Mouse (Mus musculus): ENCODE data around the gene Mthfr. TPM values are rescaled to one million over a fixed set of nuclear protein-coding genes. Genes with fewer than 3 reads are reported as not detected.

Gene Mthfr
- total and polyA plus RNA-seq, 3 experiments, result 15.3 to 17.0 (median 16.3) TPM

GRCm38 (mm10) chr4:148030506-148030905, 8.4 kb upstream of the Mthfr start:
- TF ChIP-seq MAX (IDR thresholded peaks at IDR 0.05; ENCODE audit: low read length) (no peak), ZMIZ1 (IDR thresholded peaks at IDR 0.05; ENCODE audit: low read depth, low read length) (no peak), BHLHE40 (IDR thresholded peaks at IDR 0.05; ENCODE audit: low read depth, low read length) (0 out of 2 replicates have a peak, but pooled peaks have one; percentile 26), E2F4 (IDR thresholded peaks at IDR 0.05; ENCODE audit: insufficient replicate concordance, low read depth, low read length) (no peak), TCF12 (IDR thresholded peaks at IDR 0.05; ENCODE audit: low read depth, low read length) (0 out of 2 replicates have a peak, but pooled peaks have one; percentile 18), EP300 (IDR thresholded peaks at IDR 0.05; ENCODE audit: low read length) (0 out of 2 replicates have a peak, but pooled peaks have one; percentile 30), SMC3 (IDR thresholded peaks at IDR 0.05; ENCODE audit: low read depth, low read length) (no peak), KAT2A (IDR thresholded peaks at IDR 0.05; ENCODE audit: insufficient replicate concordance, low read length) (no peak)
- dilution Hi-C loops (cut with MboI; ENCODE audit: extremely low pct_ligation_motif_present, extremely low pct_unique_long_range_greater_than_20kb, low sequenced_read_pairs), result no loop called here
- H3K36me3 ChIP-seq (replicated peaks in 1 of 2; ENCODE audit: control insufficient read depth in 1 of 2, insufficient read depth in 1 of 2, low read length in 1 of 2), result peaks cover 34 to 61% of the 10 kb centered on the region in 2 experiments

DNA sequence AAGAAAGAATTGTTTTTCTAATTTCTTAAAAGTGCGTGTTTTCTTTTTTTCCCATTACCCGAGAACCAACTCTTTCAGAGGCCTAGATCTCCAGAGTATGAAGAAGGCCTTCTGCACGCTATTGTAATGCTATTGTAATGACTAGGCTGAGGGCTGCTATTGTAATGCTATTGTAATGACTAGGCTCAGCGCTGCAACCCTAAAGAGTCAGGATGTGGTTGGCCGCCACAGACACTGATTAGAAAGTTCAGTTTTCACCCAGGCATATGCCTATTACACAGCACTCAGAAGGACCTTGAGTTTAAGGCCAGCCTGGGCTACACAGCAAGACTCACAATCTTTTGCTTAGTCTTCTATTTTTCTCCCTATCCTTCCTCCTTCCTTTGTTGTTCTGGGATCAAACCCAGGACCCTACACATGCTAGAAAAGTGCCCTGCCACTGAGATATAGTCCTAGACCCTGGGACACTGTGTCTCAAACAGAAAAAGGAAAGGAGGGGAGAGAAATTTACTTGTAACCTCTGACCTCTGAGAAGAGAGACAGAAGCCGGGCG, 4.9 kb upstream of the Mthfr start:
- Histone ChIP-seq H3K79me2 (replicated peaks; ENCODE audit: control insufficient read depth, extremely low read depth, insufficient read depth, poor library complexity, severe bottlenecking) (0 out of 2 replicates have a peak, but pooled peaks cover 5% of the 10 kb centered on the region), H3K4me1 (ENCODE audit: control insufficient read depth in 1 of 2, insufficient read depth in 2 of 2) (peaks cover 8 to 50% of the 10 kb centered on the region in 2 experiments), H3K4me3 (replicated peaks in 1 of 3; ENCODE audit: low read depth in 2 of 3, low read length in 2 of 3, poor library complexity in 1 of 3) (no peak overlapping the region), H3K4me2 (ENCODE audit: insufficient read depth, low read depth, poor library complexity, severe bottlenecking) (0 out of 2 replicates have a peak overlapping the region, but pooled peaks have one; percentile 25), H3K36me3 (replicated peaks in 1 of 2; ENCODE audit: control insufficient read depth in 1 of 2, insufficient read depth in 1 of 2, low read length in 1 of 2) (peaks cover 14 to 34% of the 10 kb centered on the region in 2 experiments), H3K9me3 (replicated peaks; ENCODE audit: low read length) (no peaks in the 10 kb centered on the region), H3K27me3 (replicated peaks) (no peaks in the 10 kb centered on the region), H3K9ac (ENCODE audit: insufficient read depth, low read depth) (0 out of 2 replicates have a peak overlapping the region, but pooled peaks have one; percentile 42), H3K27ac (ENCODE audit: insufficient read depth, low read depth) (peak overlapping the region; percentile 73)
- TF ChIP-seq RCOR1 (conservative IDR thresholded peaks at IDR 0.05; ENCODE audit: low read depth, low read length), result peak; percentile 86; the same call in 1 of the 2 replicates
- no peak for TF ChIP-seq CHD2 (IDR thresholded peaks at IDR 0.05; ENCODE audit: low read length)
- TF ChIP-seq RAD21 (IDR thresholded peaks at IDR 0.05; ENCODE audit: low read depth, low read length), result no peak
- TF ChIP-seq PAX5 (IDR thresholded peaks at IDR 0.05; ENCODE audit: low read length), result no peak
- peak; percentile 69 for TF ChIP-seq JUN (IDR thresholded peaks at IDR 0.05; ENCODE audit: insufficient read depth, low read depth, low read length)
- TF ChIP-seq CHD1 (IDR thresholded peaks at IDR 0.05; ENCODE audit: low read depth, low read length), result peak; percentile 62; the same call in 1 of the 2 replicates
- TF ChIP-seq MYC (IDR thresholded peaks at IDR 0.05; ENCODE audit: low read depth, low read length), result 0 out of 2 replicates have a peak, but pooled peaks have one; percentile 20
- no peak for TF ChIP-seq ZC3H11A (IDR thresholded peaks at IDR 0.05; ENCODE audit: low read depth, low read length)
- TF ChIP-seq EP300 (IDR thresholded peaks at IDR 0.05; ENCODE audit: low read length), result peak; percentile 88
- no peak for TF ChIP-seq POLR2A (IDR thresholded peaks at IDR 0.05; ENCODE audit: low read depth, low read length)
- TF ChIP-seq JUND (conservative IDR thresholded peaks at IDR 0.05; ENCODE audit: low read depth, low read length), result peak; percentile 87
- TF ChIP-seq MXI1 (IDR thresholded peaks at IDR 0.05; ENCODE audit: low read depth, low read length), result 0 out of 2 replicates have a peak, but pooled peaks have one; percentile 46
- TF ChIP-seq ZNF384 (IDR thresholded peaks at IDR 0.05; ENCODE audit: low read depth, low read length), result peak; percentile 53
- TF ChIP-seq E2F4 (IDR thresholded peaks at IDR 0.05; ENCODE audit: insufficient replicate concordance, low read depth, low read length), result no peak
- peak; percentile 74 for TF ChIP-seq MAFK (IDR thresholded peaks at IDR 0.05; ENCODE audit: insufficient replicate concordance, low read length)
- peak; percentile 64 for TF ChIP-seq MEF2A (IDR thresholded peaks at IDR 0.05; ENCODE audit: borderline replicate concordance, low read depth, low read length)
- TF ChIP-seq IRF4 (IDR thresholded peaks at IDR 0.05; ENCODE audit: low read depth, low read length), result peak; percentile 94
- TF ChIP-seq SIN3A (IDR thresholded peaks at IDR 0.05; ENCODE audit: low read length), result peak; percentile 45
- TF ChIP-seq TCF12 (IDR thresholded peaks at IDR 0.05; ENCODE audit: low read depth, low read length), result peak; percentile 61; the same call in 1 of the 2 replicates
- peak; percentile 79 for TF ChIP-seq BHLHE40 (IDR thresholded peaks at IDR 0.05; ENCODE audit: low read depth, low read length)
- TF ChIP-seq MAX (IDR thresholded peaks at IDR 0.05; ENCODE audit: low read length), result 0 out of 2 replicates have a peak, but pooled peaks have one; percentile 28
- TF ChIP-seq ETS1 (conservative IDR thresholded peaks at IDR 0.05; ENCODE audit: low read depth, low read length), result peak; percentile 59; the same call in 1 of the 2 replicates
- peak; percentile 81 for DNase-seq (ENCODE audit: extremely low read depth)
- dilution Hi-C loops (cut with MboI; ENCODE audit: extremely low pct_ligation_motif_present, extremely low pct_unique_long_range_greater_than_20kb, low sequenced_read_pairs), result no loop called here
- in situ Hi-C loops (cut with MboI; ENCODE audit: low pct_ligation_motif_present, low pct_unique_long_range_greater_than_20kb, low sequenced_read_pairs), result no loop called here

More at GRCm38 (mm10) chr4:148030506-148030905, 8.4 kb upstream of the Mthfr start:
- no peak overlapping the region for H3K4me3 ChIP-seq (replicated peaks in 1 of 3; ENCODE audit: low read depth in 2 of 3, low read length in 2 of 3, poor library complexity in 1 of 3)
- H3K27me3 ChIP-seq (replicated peaks), result no peaks in the 10 kb centered on the region
- H3K79me2 ChIP-seq (replicated peaks; ENCODE audit: control insufficient read depth, extremely low read depth, insufficient read depth, poor library complexity, severe bottlenecking), result peaks cover 5% of the 10 kb centered on the region; the same call in 1 of the 2 replicates
- H3K4me1 ChIP-seq (ENCODE audit: control insufficient read depth in 1 of 2, insufficient read depth in 2 of 2), result peaks cover 8 to 47% of the 10 kb centered on the region in 2 experiments
- no peak overlapping the region for H3K27ac ChIP-seq (ENCODE audit: insufficient read depth, low read depth)
- H3K9ac ChIP-seq (ENCODE audit: insufficient read depth, low read depth), result no peak overlapping the region
- no peak overlapping the region for H3K4me2 ChIP-seq (ENCODE audit: insufficient read depth, low read depth, poor library complexity, severe bottlenecking)
- in situ Hi-C loops (cut with MboI; ENCODE audit: low pct_ligation_motif_present, low pct_unique_long_range_greater_than_20kb, low sequenced_read_pairs), result no loop called here
- DNase-seq (ENCODE audit: extremely low read depth), result peak; percentile 22
- H3K9me3 ChIP-seq (replicated peaks; ENCODE audit: low read length), result no peaks in the 10 kb centered on the region

Data from CH12.LX (cell line).